Mouse (Mus musculus) forelimb bud, embryonic 11.5 days (tissue): ENCODE results near the gene Naa11.

Experiments
- DNase-seq: peaks from one replicate; pipeline ENCODE4 v3.0.0-alpha.2; 2012; ENCODE audit warnings: low read depth, low spot score

The Naa11 gene

DNA sequence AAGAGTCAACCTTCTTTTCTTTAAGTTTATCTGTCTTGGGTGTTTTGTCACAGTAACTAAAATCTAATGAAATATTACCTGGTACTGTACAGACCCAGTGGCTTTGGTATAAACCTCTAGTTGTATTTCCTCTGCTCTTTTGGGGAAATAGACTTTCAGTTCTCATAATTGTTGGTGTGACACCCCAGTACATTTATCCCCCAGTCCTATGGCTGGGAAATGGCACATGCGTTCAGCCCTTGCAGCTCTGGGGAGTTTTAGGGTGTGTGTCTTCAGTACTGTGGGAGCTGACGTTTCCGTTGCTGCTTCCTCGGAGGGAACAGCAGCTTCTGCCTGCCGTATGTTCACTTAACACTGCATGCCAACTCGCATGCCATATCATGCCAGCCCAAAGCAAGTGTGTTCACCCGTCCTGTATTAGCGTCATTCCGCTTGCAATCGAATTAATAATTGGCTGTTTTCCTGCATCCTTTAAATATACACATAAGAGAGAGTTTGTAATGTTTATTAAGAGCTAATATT is 46.4 kb downstream of the Naa11 start:
- DNase-seq = no peak

GRCm38 (mm10) chr5:97345129-97345528 is 47.0 kb downstream of the Naa11 start:
- DNase-seq = no peak

DNA sequence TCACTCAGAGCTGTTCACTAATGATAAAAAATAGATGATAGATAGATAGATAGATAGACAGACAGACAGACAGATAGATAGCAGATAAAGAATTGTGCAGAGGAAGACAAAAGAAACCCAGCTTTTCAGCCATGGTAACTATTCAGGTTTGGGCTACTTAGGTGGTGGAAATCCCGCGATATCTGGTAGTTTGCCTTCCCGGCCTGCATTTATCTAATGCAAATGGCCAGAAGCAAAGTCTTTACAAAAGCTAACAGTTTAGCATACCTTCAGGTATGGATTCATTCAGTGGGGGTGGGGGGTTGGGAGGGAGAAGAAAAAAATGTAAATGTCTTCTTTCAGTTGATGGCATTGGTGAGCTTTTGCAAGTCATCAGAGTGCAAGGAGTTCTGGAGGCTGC is 48.0 kb downstream of the Naa11 start:
- no peak for DNase-seq

DNA sequence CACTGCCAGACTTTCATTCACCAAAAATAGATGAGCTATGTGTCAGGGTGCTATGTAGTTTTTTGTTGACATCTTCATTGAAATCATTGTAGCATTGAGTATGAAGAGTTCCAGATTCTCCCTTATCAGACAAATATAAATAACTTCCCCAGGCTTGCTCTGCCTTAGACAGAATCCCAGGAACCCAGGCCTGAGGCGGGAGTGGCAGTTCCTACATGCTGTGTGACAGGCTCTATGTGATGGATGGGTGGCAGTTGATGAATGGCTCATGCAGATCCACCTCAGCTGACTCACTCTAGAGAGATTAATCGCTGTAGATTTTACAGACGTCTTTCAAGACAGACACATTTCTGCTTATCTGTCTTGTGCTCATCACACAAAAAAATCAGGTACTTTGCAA is 57.4 kb downstream of the Naa11 start:
- no peak for DNase-seq
